Mouse (Mus musculus) megakaryocyte, embryonic 14.5 days (primary cell): ENCODE results near the gene Cd79b.

ENCODE experiments used
- FLI1 ChIP-seq: IDR thresholded peaks from 2 replicates; pipeline ENCODE4 v1.6.1; 2012; ENCODE audit warnings: low read length, inconsistent platforms, mixed read lengths
- GATA1 ChIP-seq: IDR thresholded peaks from 3 replicates; pipeline ENCODE4 v1.6.1; 2012; ENCODE audit warnings: mixed read lengths, low read length, inconsistent platforms, borderline replicate concordance

DNA sequence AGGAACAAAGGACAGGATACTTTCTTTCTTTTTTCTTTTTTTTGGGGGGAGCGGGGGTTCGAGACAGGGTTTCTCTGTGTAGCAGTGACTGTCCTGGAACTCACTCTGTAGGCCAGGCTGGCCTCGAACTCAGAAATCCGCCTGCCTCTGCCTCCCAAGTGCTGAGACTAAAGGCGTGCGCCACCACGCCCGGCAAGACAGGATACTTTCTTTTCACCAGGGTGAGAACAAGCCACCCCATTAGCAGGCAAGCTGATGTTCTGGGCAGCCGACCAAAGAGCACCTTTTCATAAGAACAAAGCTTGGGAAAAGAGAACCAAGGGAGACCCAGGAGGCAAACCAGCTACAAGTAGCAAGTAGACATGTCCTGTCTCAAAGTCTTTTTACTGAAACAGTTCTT, 7.8 kb downstream of the Cd79b start:
- TF ChIP-seq FLI1: no peak
- no peak for TF ChIP-seq GATA1
